Mouse (Mus musculus) olfactory bulb, adult 2 months (tissue): ENCODE results near the gene Abca7.

Experiments used
- CTCF ChIP-seq: fragments of 200-500 bp; IDR thresholded peaks from 2 replicates; pipeline ENCODE4 v1.5.1; 2012; ENCODE audit warnings: low read depth, mild to moderate bottlenecking, low read length, moderate library complexity; ENCODE audit not compliant: insufficient read depth
- POLR2A ChIP-seq: fragments of 200-500 bp; IDR thresholded peaks from 2 replicates; pipeline ENCODE4 v1.6.1; 2012; ENCODE audit warnings: mild to moderate bottlenecking, low read depth, low read length, moderate library complexity; ENCODE audit not compliant: insufficient read depth

- TF ChIP-seq POLR2A (peak; percentile 99), CTCF (no peak)
These were observed 57.0 kb downstream of the Abca7 start for GRCm38 (mm10) chr10:80053259-80053780.
